Mouse (Mus musculus) lung, embryonic 16.5 days (tissue): ENCODE measurements around the gene Tes. TPM values are rescaled to one million over a fixed set of nuclear protein-coding genes. Genes with fewer than 3 reads are reported as not detected.
"Not testable (repeated sequence)": the region's sequence is repeated elsewhere in the genome, so short reads cannot be mapped to it uniquely, and the experiment has no call there.

Experiments used
- ATAC-seq: fragments of 200-750 bp; cut with Nextera tagmentation; 2 replicates; pipeline ENCODE4 v1.8.0; 2017; ENCODE audit warnings: low read depth, mild to moderate bottlenecking, moderate library complexity
- H3K27ac ChIP-seq: fragments of 300-500 bp; sonication (generic); 2 replicates; pipeline ENCODE4 v1.5.1; 2014; ENCODE audit warnings: mild to moderate bottlenecking, control low read depth, low read length
- H3K27me3 ChIP-seq: fragments of 300-500 bp; sonication (generic); 2 replicates; pipeline ENCODE4 v1.6.1; 2014; ENCODE audit warnings: low read depth, low read length, mixed read lengths; ENCODE audit not compliant: control insufficient read depth, insufficient read depth
- H3K36me3 ChIP-seq: fragments of 300-500 bp; sonication (generic); 2 replicates; pipeline ENCODE4 v1.6.1; 2014; ENCODE audit warnings: low read length; ENCODE audit not compliant: control insufficient read depth, insufficient read depth
- H3K4me1 ChIP-seq: fragments of 300-500 bp; sonication (generic); replicated peaks from 2 replicates; pipeline ENCODE4 v1.6.1; 2014; ENCODE audit warnings: low read length, mixed read lengths; ENCODE audit not compliant: control insufficient read depth, insufficient read depth
- H3K4me2 ChIP-seq: fragments of 300-500 bp; sonication (generic); 2 replicates; pipeline ENCODE4 v1.6.1; 2014; ENCODE audit warnings: low read depth, low read length, control low read depth
- H3K4me3 ChIP-seq: fragments of 300-500 bp; sonication (generic); 2 replicates; pipeline ENCODE4 v1.5.1; 2014; ENCODE audit warnings: mild to moderate bottlenecking, low read length, control low read depth
- H3K9ac ChIP-seq: fragments of 300-500 bp; sonication (generic); 2 replicates; pipeline ENCODE4 v1.6.1; 2014; ENCODE audit warnings: low read length, control low read depth
- H3K9me3 ChIP-seq: fragments of 300-500 bp; sonication (generic); 2 replicates; pipeline ENCODE4 v1.6.1; 2016; ENCODE audit warnings: low read length; ENCODE audit not compliant: control insufficient read depth
- WGBS: fragments of 180-500 bp; shearing (Covaris S2); extraction: QIAGEN DNeasy Blood & Tissue Kit; methylation state at CpG from one replicate; pipeline ENCODE4 v1.1.7; 2014; 5-methylcytosine and 5-hydroxymethylcytosine counted together
- polyA plus RNA-seq: library from polyadenylated mRNA; unstranded; fragments of >200 nt; fragmentation: Nextera tagmentation; extraction: Ambion mirVana; gene quantifications from 2 replicates; pipeline ENCODE4 v1.2.1, GENCODE M21; 2015

Tes gene
- polyA plus RNA-seq, 1 experiment from 2014 or later = 66.3 TPM

GRCm38 (mm10) chr6:17054781-17055180, 10.2 kb upstream of the Tes start:
- Histone ChIP-seq H3K27me3 (no peaks in the 10 kb centered on the region), H3K36me3 (no peaks in the 10 kb centered on the region), H3K9me3 (no peaks in the 10 kb centered on the region), H3K4me2 (no peak overlapping the region), H3K9ac (no peak overlapping the region), H3K27ac (no peak overlapping the region), H3K4me1 (peaks cover 5% of the 10 kb centered on the region; the same call in 1 of the 2 replicates), H3K4me3 (no peak overlapping the region)
- 58% methylated on average over 2 of the region's 2 CpGs for WGBS
- ATAC-seq = no peak

GRCm38 (mm10) chr6:17055659-17056058, 9.3 kb upstream of the Tes start:
- ATAC-seq = no peak
- Histone ChIP-seq H3K9ac (no peak overlapping the region), H3K4me2 (no peak overlapping the region), H3K27ac (no peak overlapping the region), H3K4me3 (no peak overlapping the region), H3K27me3 (no peaks in the 10 kb centered on the region), H3K4me1 (peaks cover 5% of the 10 kb centered on the region; the same call in 1 of the 2 replicates), H3K36me3 (no peaks in the 10 kb centered on the region), H3K9me3 (no peaks in the 10 kb centered on the region)
- WGBS = 27% methylated on average over 2 of the region's 2 CpGs

DNA sequence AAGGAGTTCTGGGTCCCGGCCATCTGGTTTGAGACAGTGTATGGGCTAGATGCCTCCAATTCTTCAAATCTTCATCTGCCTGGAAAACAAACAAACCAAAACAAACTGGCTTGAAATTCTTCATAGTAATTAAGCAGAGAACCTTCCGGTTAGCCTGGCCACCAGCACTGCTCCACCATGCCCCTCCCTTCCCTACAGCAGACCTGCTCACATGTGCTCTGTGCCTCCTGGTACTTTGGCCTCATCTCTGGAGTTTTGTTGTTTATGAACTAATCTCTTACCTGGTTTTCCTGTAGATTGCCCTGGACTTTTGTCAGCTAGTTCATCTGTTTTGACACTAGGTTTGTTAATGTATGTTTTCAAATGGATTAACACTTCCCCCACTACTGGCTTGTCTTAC, 5.4 kb upstream of the Tes start:
- H3K9ac ChIP-seq = no peak overlapping the region
- peaks cover 9% of the 10 kb centered on the region; the same call in 1 of the 2 replicates for H3K4me1 ChIP-seq
- H3K9me3 ChIP-seq = no peaks in the 10 kb centered on the region
- ATAC-seq = no peak
- H3K36me3 ChIP-seq = no peaks in the 10 kb centered on the region
- H3K4me2 ChIP-seq = no peak overlapping the region
- 29% methylated on average over 2 of the region's 2 CpGs for WGBS
- H3K4me3 ChIP-seq = no peak overlapping the region
- 0 out of 2 replicates have a peak, but pooled peaks cover 2% of the 10 kb centered on the region for H3K27me3 ChIP-seq
- H3K27ac ChIP-seq = no peak overlapping the region

DNA sequence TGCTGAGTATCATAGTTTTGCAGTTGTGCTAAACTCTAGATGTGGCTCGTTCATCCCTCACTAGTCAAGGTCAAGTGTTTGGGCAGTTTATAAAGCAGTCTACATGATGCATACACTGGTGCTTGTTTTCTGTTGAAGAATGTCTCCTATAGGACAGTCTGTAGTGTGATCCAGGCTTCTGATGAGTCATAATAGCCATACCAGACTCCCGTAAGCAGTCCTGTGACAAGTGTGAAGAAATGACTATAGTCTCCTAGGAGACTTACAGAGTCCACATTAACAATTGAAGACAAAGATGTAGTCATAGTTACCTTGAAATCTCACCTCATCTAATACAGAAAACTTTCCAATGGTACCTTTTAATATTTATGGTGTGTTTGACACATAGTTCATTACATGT, 4.8 kb upstream of the Tes start:
- no peaks in the 10 kb centered on the region for H3K36me3 ChIP-seq
- ATAC-seq = no peak
- H3K27ac ChIP-seq = no peak overlapping the region
- H3K9me3 ChIP-seq = no peaks in the 10 kb centered on the region
- peaks cover 11% of the 10 kb centered on the region; the same call in 1 of the 2 replicates for H3K4me1 ChIP-seq
- no peak overlapping the region for H3K9ac ChIP-seq
- WGBS = 56% methylated on average over 2 of the region's 2 CpGs
- H3K27me3 ChIP-seq = 0 out of 2 replicates have a peak, but pooled peaks cover 2% of the 10 kb centered on the region
- H3K4me3 ChIP-seq = no peak overlapping the region
- H3K4me2 ChIP-seq = no peak overlapping the region

DNA sequence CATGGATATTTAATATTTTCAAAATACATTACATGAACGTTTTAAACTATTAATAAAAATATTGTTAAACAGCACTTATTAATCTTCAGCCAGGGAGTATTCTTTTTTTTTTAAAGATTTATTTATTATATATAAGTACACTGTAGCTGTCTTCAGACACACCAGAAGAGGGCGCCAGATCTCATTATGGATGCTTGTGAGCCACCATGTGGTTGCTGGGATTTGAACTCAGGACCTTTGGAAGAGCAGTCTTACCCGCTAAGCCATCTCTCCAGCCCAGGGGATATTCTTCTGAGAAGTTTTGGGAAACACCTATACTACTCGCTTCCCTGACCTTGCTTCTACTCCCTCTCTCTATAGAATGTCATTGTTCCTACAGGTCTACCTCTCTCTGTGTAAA, 3.1 kb upstream of the Tes start:
- H3K9ac ChIP-seq, H3K4me3 ChIP-seq, H3K9me3 ChIP-seq, H3K36me3 ChIP-seq, ATAC-seq, H3K4me1 ChIP-seq, H3K27ac ChIP-seq, H3K4me2 ChIP-seq, H3K27me3 ChIP-seq: not testable (repeated sequence)
- 76% methylated on average over 4 of the region's 4 CpGs for WGBS

GRCm38 (mm10) chr6:17062366-17062765, 2.6 kb upstream of the Tes start:
- Histone ChIP-seq H3K4me2 (no peak overlapping the region), H3K9ac (no peak overlapping the region), H3K27ac (no peak overlapping the region), H3K36me3 (no peaks in the 10 kb centered on the region), H3K4me1 (peaks cover 6% of the 10 kb centered on the region; the same call in 1 of the 2 replicates), H3K9me3 (no peaks in the 10 kb centered on the region), H3K4me3 (no peak overlapping the region), H3K27me3 (0 out of 2 replicates have a peak, but pooled peaks cover 2% of the 10 kb centered on the region)
- WGBS = 67% methylated on average over 6 of the region's 6 CpGs
- ATAC-seq = no peak

DNA sequence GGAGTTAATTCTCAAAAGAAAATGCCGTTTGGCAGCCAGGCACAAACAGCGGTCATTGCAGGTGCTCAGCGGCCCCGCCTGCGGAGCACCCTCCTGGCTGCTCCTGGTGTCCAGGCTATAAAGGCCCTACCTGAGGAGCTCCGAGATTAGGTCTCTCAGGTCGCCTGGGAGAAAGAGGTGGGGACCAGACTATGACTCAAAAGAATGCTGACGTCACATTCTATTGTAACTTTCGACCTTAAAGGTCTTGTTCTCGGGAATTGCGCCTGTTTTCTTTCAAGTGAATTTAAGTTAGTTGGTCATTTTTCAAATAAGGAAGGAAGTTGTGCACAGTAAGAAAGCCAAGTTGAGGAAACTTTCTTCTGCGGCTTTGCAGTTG, 831 bp downstream of the Tes start:
- Histone ChIP-seq H3K4me3 (peak overlapping the region; percentile 72), H3K9me3 (no peaks in the 10 kb centered on the region), H3K36me3 (no peaks in the 10 kb centered on the region), H3K27ac (peak overlapping the region; percentile 62), H3K27me3 (0 out of 2 replicates have a peak, but pooled peaks cover 2% of the 10 kb centered on the region), H3K4me1 (peaks cover 6% of the 10 kb centered on the region; the same call in 1 of the 2 replicates), H3K4me2 (peak overlapping the region; percentile 89), H3K9ac (peak overlapping the region; percentile 81)
- peak; percentile 63 for ATAC-seq
- WGBS = 1% methylated on average over 12 of the region's 12 CpGs

GRCm38 (mm10) chr6:17066211-17066940, 1.4 kb downstream of the Tes start:
- no peaks in the 10 kb centered on the region for H3K9me3 ChIP-seq
- H3K27ac ChIP-seq = no peak overlapping the region
- H3K4me1 ChIP-seq = peaks cover 6% of the 10 kb centered on the region; the same call in 1 of the 2 replicates
- ATAC-seq = no peak
- WGBS = 37% methylated on average over 11 of the region's 11 CpGs
- no peak overlapping the region for H3K9ac ChIP-seq
- H3K27me3 ChIP-seq = 0 out of 2 replicates have a peak, but pooled peaks cover 2% of the 10 kb centered on the region
- no peaks in the 10 kb centered on the region for H3K36me3 ChIP-seq
- H3K4me3 ChIP-seq = peak overlapping the region; percentile 72
- H3K4me2 ChIP-seq = peak overlapping the region; percentile 89

DNA sequence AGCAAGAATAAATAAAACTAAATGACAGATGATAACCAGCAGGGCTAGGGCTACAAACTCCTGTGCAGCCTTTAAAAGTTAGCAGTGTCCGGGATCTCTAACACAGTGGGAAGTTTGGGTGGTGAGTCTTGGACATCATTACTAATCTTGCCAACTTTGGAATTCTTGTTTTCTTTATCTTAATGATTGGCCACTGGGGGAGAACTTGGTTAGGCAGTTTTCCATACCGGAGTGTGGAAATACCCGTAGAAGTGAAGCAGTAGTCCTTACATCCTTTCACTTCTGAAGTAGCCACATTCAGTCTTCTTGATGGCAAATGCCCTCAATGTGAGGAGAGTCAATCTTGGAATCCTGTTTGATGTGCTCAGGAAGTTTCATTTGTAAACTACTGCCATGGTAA, 7.0 kb downstream of the Tes start:
- H3K9me3 ChIP-seq = no peaks in the 10 kb centered on the region
- no peak overlapping the region for H3K4me3 ChIP-seq
- H3K4me1 ChIP-seq = peaks cover 9% of the 10 kb centered on the region
- H3K27ac ChIP-seq = no peak overlapping the region
- no peaks in the 10 kb centered on the region for H3K36me3 ChIP-seq
- H3K27me3 ChIP-seq = no peaks in the 10 kb centered on the region
- 76% methylated on average over 3 of the region's 3 CpGs for WGBS
- no peak for ATAC-seq
- no peak overlapping the region for H3K4me2 ChIP-seq
- no peak overlapping the region for H3K9ac ChIP-seq
